Mouse (Mus musculus) neural tube, embryonic 12.5 days (tissue): ENCODE measurements around the gene Slc8a1. TPM values are rescaled to one million over a fixed set of nuclear protein-coding genes. Genes with fewer than 3 reads are reported as not detected.

Experiments
- ATAC-seq: fragments of 200-750 bp; cut with Nextera tagmentation; 2 replicates; pipeline ENCODE4 v1.8.0; 2017; ENCODE audit warnings: low read depth, mild to moderate bottlenecking, moderate TSS enrichment, moderate library complexity; ENCODE audit not compliant: low FRiP score
- H3K27ac ChIP-seq: fragments of 300-500 bp; sonication (generic); 2 replicates; pipeline ENCODE4 v1.5.1; 2016
- H3K27me3 ChIP-seq: fragments of 300-500 bp; sonication (generic); replicated peaks from 2 replicates; pipeline ENCODE4 v1.6.1; 2016; ENCODE audit warnings: mild to moderate bottlenecking
- H3K36me3 ChIP-seq: fragments of 300-500 bp; sonication (generic); 2 replicates; pipeline ENCODE4 v1.6.1; 2016; ENCODE audit warnings: mild to moderate bottlenecking
- H3K4me1 ChIP-seq: fragments of 300-500 bp; sonication (generic); 2 replicates; pipeline ENCODE4 v1.6.1; 2016
- H3K4me2 ChIP-seq: fragments of 300-500 bp; sonication (generic); replicated peaks from 2 replicates; pipeline ENCODE4 v1.6.1; 2016; ENCODE audit warnings: mild to moderate bottlenecking
- H3K4me3 ChIP-seq: fragments of 300-500 bp; sonication (generic); 2 replicates; pipeline ENCODE4 v1.5.1; 2016
- H3K9ac ChIP-seq: fragments of 300-500 bp; sonication (generic); 2 replicates; pipeline ENCODE4 v1.6.1; 2016; ENCODE audit warnings: mild to moderate bottlenecking
- H3K9me3 ChIP-seq: fragments of 300-500 bp; sonication (generic); 2 replicates; pipeline ENCODE4 v1.6.1; 2016; ENCODE audit warnings: mild to moderate bottlenecking
- WGBS: fragments of 180-500 bp; shearing (Covaris S2); methylation state at CpG from one replicate; pipeline ENCODE4 v1.1.7; 2016; 5-methylcytosine and 5-hydroxymethylcytosine counted together
- polyA plus RNA-seq: library from polyadenylated mRNA; unstranded; fragments of >200 nt; fragmentation: Nextera tagmentation; extraction: Ambion mirVana; gene quantifications from 2 replicates; pipeline ENCODE4 v1.2.1, GENCODE M21; 2016

The Slc8a1 gene
- polyA plus RNA-seq, 1 experiment from 2014 or later: 8.6 TPM

- Histone ChIP-seq H3K4me3 (no peak overlapping the region), H3K27me3 (no peaks in the 10 kb centered on the region), H3K36me3 (no peaks in the 10 kb centered on the region), H3K9me3 (peaks cover 3% of the 10 kb centered on the region; the same call in 1 of the 2 replicates), H3K9ac (no peak overlapping the region), H3K4me2 (no peak overlapping the region), H3K4me1 (no peaks in the 10 kb centered on the region), H3K27ac (no peak overlapping the region)
- 85% methylated on average over 4 of the region's 4 CpGs for WGBS
- no peak for ATAC-seq
Measured at GRCm38 (mm10) chr17:81360032-81360431, 378.1 kb downstream of the Slc8a1 start.

DNA sequence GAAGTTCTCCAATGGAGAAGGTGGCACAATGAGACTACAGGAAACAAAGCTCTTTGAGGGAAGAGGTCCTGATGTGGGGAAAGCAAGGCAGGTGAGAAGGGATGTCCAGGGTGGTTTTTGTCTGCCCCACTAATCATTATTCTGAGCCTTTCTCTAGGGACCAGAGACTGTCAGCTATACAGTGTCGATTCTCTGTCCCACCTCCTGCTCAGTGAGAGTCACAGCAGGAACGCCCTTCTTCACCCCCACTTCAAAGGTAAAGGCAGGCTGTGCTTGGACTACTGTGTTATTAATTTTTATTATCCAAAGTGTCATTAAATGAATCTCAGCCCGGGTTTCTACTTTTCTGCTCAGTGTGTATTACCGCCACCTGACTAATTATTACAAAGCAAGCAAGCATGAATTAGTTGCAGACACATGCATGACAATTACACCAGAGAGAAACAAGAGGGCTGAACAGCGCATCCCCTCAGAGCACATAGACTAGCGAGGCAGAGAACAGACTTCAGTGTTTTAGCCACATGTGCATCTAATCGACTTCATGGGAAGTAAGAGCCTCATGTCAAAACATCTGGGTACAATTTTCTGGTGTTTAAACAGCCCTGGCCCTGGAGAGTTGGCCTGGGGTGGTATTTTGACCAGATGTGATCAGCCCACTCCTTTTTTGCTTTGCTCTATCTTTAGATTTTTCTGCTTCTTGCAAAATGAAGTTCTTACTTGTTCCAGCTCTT is 402.0 kb downstream of the Slc8a1 start:
- no peaks in the 10 kb centered on the region for H3K4me1 ChIP-seq
- no peaks in the 10 kb centered on the region for H3K36me3 ChIP-seq
- no peak for ATAC-seq
- no peaks in the 10 kb centered on the region for H3K9me3 ChIP-seq
- no peak overlapping the region for H3K9ac ChIP-seq
- H3K27ac ChIP-seq: no peak overlapping the region
- H3K4me3 ChIP-seq: no peak overlapping the region
- WGBS: 49% methylated on average over 7 of the region's 7 CpGs
- no peaks in the 10 kb centered on the region for H3K27me3 ChIP-seq
- H3K4me2 ChIP-seq: no peak overlapping the region

- no peak for ATAC-seq
- no peaks in the 10 kb centered on the region for H3K9me3 ChIP-seq
- WGBS: 71% methylated on average over 1 of the region's 1 CpGs
- H3K27ac ChIP-seq: no peak overlapping the region
- H3K36me3 ChIP-seq: no peaks in the 10 kb centered on the region
- no peak overlapping the region for H3K4me3 ChIP-seq
- H3K4me2 ChIP-seq: no peak overlapping the region
- H3K27me3 ChIP-seq: no peaks in the 10 kb centered on the region
- H3K4me1 ChIP-seq: no peaks in the 10 kb centered on the region
- no peak overlapping the region for H3K9ac ChIP-seq
Measured at GRCm38 (mm10) chr17:81335526-81335925, 402.7 kb downstream of the Slc8a1 start.
